Mouse (Mus musculus) intestine, embryonic 14.5 days (tissue): ENCODE data around the gene Man1a. TPM values are rescaled to one million over a fixed set of nuclear protein-coding genes. Genes with fewer than 3 reads are reported as not detected.

Experiments used
- ATAC-seq: fragments of 200-750 bp; cut with Nextera tagmentation; replicated peaks from 2 replicates; pipeline ENCODE4 v1.8.0; 2017; ENCODE audit warnings: low read depth, moderate number of reproducible peaks, moderate TSS enrichment, moderate library complexity; ENCODE audit not compliant: low FRiP score, low TSS enrichment
- DNase-seq: peaks from one replicate; pipeline ENCODE4 v3.0.0-alpha.2; 2018; ENCODE audit warnings: low spot score
- H3K27ac ChIP-seq: fragments of 300-500 bp; sonication (generic); 2 replicates; pipeline ENCODE4 v1.5.1; 2014; ENCODE audit warnings: low read depth, mild to moderate bottlenecking, control low read depth
- H3K27me3 ChIP-seq: fragments of 300-500 bp; sonication (generic); replicated peaks from 2 replicates; pipeline ENCODE4 v1.6.1; 2014; ENCODE audit warnings: low read length, control low read depth; ENCODE audit not compliant: control insufficient read depth, insufficient read depth
- H3K36me3 ChIP-seq: fragments of 300-500 bp; sonication (generic); 2 replicates; pipeline ENCODE4 v1.6.1; 2014; ENCODE audit warnings: low read length, control low read depth; ENCODE audit not compliant: control insufficient read depth, insufficient read depth
- H3K4me1 ChIP-seq: fragments of 300-500 bp; sonication (generic); replicated peaks from 2 replicates; pipeline ENCODE4 v1.6.1; 2014; ENCODE audit warnings: low read length, control low read depth, mixed read lengths; ENCODE audit not compliant: control insufficient read depth, insufficient read depth
- H3K4me2 ChIP-seq: fragments of 300-500 bp; sonication (generic); 2 replicates; pipeline ENCODE4 v1.6.1; 2014; ENCODE audit warnings: low read length
- H3K4me3 ChIP-seq: fragments of 300-500 bp; sonication (generic); 2 replicates; pipeline ENCODE4 v1.5.1; 2014; ENCODE audit warnings: low read depth, low read length, control low read depth, mixed read lengths
- H3K9ac ChIP-seq: fragments of 300-500 bp; sonication (generic); 2 replicates; pipeline ENCODE4 v1.6.1; 2014; ENCODE audit warnings: mild to moderate bottlenecking, low read length
- H3K9me3 ChIP-seq: fragments of 300-500 bp; sonication (generic); 2 replicates; pipeline ENCODE4 v1.6.1; 2016; ENCODE audit warnings: low read length, control low read depth; ENCODE audit not compliant: control insufficient read depth
- WGBS: fragments of 180-500 bp; shearing (Covaris S2); extraction: QIAGEN DNeasy Blood & Tissue Kit; methylation state at CpG from one replicate; pipeline ENCODE4 v1.1.7; 2014; 5-methylcytosine and 5-hydroxymethylcytosine counted together
- polyA plus RNA-seq: library from polyadenylated mRNA; unstranded; fragments of >200 nt; fragmentation: Nextera tagmentation; extraction: Ambion mirVana; gene quantifications from 2 replicates; pipeline ENCODE4 v1.2.1, GENCODE M21; 2014

The Man1a gene
- polyA plus RNA-seq, 1 experiment from 2014 or later = 12.6 TPM

DNA sequence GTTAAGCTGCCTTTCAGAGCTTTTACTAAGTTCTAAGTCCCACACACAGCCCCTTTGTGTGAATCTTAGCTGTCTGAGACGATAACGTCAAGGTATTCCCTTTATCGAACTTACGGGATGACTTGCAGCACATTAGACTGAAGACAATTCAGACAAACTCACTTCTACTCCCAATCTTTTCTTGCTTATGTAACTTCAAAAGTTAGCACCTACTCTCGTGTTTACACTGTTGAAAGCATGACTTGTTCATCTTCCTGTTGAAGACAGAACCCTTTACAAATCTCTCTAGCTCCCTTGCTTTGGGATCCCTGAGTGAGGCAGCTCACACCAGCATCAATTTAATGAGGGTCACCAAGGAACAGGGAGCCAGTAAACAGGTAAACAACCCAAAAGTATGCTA lies 5.9 kb downstream of the Man1a start:
- H3K4me2 ChIP-seq = no peak overlapping the region
- peaks cover 14% of the 10 kb centered on the region for H3K4me1 ChIP-seq
- no peak overlapping the region for H3K4me3 ChIP-seq
- no peaks in the 10 kb centered on the region; the same call in 1 of the 2 replicates for H3K36me3 ChIP-seq
- no peaks in the 10 kb centered on the region for H3K9me3 ChIP-seq
- WGBS = 82% methylated on average over 5 of the region's 5 CpGs
- no peak for ATAC-seq
- no peak for DNase-seq
- H3K9ac ChIP-seq = no peak overlapping the region
- H3K27me3 ChIP-seq = no peaks in the 10 kb centered on the region
- no peak overlapping the region for H3K27ac ChIP-seq

DNA sequence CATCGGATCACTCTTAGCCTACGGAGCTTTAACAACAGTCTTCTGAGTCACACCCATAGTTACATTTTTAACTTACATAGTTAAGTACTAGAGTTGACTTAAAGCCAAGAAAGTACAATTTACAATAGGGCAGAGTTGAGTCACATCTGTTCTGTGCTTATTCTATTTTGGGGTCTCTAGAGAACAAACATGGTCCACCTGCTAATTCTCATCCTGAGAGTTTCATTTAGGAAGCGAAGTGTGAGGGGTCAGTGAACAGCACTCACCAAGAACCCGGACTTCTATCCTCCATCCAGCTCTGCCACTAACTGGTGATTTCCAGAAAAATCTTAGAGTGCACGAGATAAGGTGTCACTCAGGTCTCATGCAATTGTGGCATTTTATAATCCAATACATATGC lies 7.0 kb downstream of the Man1a start:
- Histone ChIP-seq H3K4me1 (peaks cover 14% of the 10 kb centered on the region), H3K27ac (no peak overlapping the region), H3K4me2 (no peak overlapping the region), H3K4me3 (no peak overlapping the region), H3K9me3 (no peaks in the 10 kb centered on the region), H3K36me3 (no peaks in the 10 kb centered on the region; the same call in 1 of the 2 replicates), H3K9ac (no peak overlapping the region), H3K27me3 (no peaks in the 10 kb centered on the region)
- DNase-seq = no peak
- 90% methylated on average over 5 of the region's 5 CpGs for WGBS
- no peak for ATAC-seq

DNA sequence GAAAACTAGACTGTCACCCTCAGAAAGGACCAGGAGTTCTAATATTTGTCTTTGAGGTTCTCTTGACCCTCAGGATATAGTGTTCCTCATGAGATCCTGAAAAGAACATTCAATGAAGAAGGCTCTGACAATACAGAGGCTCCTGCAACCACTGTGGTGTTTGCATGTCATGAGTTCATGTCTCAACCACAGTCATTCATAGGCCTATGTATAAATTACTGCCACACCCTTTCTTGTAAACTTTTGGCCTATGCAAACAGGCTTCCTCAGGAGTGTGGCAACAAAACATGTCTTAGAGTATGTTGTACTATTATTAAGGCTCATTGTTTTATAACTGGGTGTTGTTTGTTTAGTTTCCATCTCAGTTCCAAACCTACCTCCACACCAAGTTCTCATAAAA lies 9.7 kb downstream of the Man1a start:
- no peak overlapping the region for H3K9ac ChIP-seq
- H3K36me3 ChIP-seq = no peaks in the 10 kb centered on the region; the same call in 1 of the 2 replicates
- DNase-seq (no peak), ATAC-seq (no peak)
- no peak overlapping the region for H3K4me2 ChIP-seq
- H3K4me3 ChIP-seq = no peak overlapping the region
- H3K4me1 ChIP-seq = peaks cover 4% of the 10 kb centered on the region; the same call in 1 of the 2 replicates
- no peak overlapping the region for H3K27ac ChIP-seq
- no peaks in the 10 kb centered on the region for H3K9me3 ChIP-seq
- no peaks in the 10 kb centered on the region for H3K27me3 ChIP-seq

DNA sequence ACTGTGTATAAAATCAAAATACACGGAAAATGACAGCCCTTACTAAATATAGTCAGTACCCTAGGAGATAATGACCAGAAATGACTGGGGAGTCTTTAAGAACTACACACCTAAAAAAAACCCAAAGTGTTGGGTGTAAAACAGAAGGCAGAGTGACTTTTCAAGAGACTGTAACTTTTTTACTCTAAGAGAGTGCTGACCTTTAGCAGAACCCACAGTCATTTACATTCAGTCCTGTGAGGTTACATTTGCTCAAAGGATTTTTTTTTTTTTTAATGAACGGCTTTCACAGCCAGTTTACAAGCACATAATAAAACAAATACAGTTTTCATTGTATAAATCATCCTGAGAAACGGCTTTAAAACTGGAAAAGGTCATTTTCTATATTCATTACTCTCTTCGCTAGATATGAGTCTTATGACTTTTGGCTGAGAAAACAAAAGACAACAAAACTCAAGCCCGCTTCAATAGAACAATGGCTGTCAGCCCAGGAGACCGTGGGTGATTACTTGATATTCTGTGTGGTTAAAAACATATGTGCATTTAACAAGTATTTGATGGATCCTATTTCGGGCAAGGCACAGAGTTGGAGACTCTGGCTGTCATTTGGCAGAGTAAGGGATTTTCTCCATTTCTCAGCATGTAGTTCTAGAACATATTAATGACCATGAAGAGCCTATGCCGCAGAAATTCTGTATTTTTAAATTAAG lies 12.7 kb downstream of the Man1a start:
- 70% methylated on average over 8 of the region's 8 CpGs for WGBS
- Histone ChIP-seq H3K27me3 (no peaks in the 10 kb centered on the region), H3K9ac (no peak overlapping the region), H3K4me1 (no peaks in the 10 kb centered on the region), H3K36me3 (no peaks in the 10 kb centered on the region; the same call in 1 of the 2 replicates), H3K4me2 (no peak overlapping the region), H3K27ac (no peak overlapping the region), H3K4me3 (no peak overlapping the region), H3K9me3 (no peaks in the 10 kb centered on the region)
- ATAC-seq (no peak), DNase-seq (no peak)

DNA sequence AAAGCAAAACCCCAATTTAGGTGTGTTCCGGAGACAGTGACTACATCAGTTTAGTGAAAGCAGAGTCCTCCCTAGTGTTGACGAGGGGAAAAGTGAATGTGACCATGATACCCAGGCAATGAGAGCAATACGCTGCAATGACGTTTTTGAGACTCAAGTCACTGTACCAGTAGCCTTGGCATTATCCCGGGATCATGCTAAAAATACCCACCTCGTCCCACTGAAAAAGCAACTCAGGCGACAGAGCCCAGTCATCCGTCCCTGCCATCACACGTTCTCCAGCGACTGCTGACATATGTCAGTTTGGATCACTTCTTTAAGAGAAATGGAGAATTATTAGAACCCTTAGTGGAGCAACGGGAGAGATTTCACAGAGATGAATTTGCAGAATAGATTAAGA lies 13.6 kb downstream of the Man1a start:
- Histone ChIP-seq H3K36me3 (no peaks in the 10 kb centered on the region; the same call in 1 of the 2 replicates), H3K4me3 (no peak overlapping the region), H3K27ac (no peak overlapping the region), H3K4me1 (no peaks in the 10 kb centered on the region), H3K27me3 (no peaks in the 10 kb centered on the region), H3K9me3 (no peaks in the 10 kb centered on the region), H3K4me2 (no peak overlapping the region), H3K9ac (no peak overlapping the region)
- WGBS = 90% methylated on average over 11 of the region's 11 CpGs
- DNase-seq (no peak), ATAC-seq (no peak)

DNA sequence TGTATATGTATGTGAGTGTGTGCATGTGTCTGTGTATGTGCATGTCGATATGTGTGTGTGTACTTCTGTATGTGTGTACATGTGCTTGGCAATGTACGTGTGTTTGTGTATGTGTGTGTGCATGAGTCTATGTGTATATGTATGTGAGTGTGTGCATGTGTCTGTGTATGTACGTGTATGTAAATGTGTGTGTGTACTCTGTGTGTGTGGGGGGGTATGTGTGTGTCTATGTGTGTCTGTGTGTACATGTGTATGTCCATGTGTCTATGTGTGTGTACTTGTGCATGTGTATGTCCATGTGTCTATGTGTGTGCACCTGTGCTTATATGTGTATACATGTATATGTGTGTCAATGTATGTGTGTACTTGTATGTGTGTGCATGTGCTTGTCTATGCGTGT lies 15.2 kb downstream of the Man1a start:
- DNase-seq = no peak
- no peaks in the 10 kb centered on the region for H3K36me3 ChIP-seq
- H3K4me2 ChIP-seq = no peak overlapping the region
- H3K27me3 ChIP-seq = no peaks in the 10 kb centered on the region
- H3K27ac ChIP-seq = no peak overlapping the region
- H3K9ac ChIP-seq = no peak overlapping the region
- ATAC-seq = no peak
- no peak overlapping the region for H3K4me3 ChIP-seq
- WGBS = 95% methylated on average over 4 of the region's 4 CpGs
- H3K4me1 ChIP-seq = no peaks in the 10 kb centered on the region
- no peaks in the 10 kb centered on the region for H3K9me3 ChIP-seq

DNA sequence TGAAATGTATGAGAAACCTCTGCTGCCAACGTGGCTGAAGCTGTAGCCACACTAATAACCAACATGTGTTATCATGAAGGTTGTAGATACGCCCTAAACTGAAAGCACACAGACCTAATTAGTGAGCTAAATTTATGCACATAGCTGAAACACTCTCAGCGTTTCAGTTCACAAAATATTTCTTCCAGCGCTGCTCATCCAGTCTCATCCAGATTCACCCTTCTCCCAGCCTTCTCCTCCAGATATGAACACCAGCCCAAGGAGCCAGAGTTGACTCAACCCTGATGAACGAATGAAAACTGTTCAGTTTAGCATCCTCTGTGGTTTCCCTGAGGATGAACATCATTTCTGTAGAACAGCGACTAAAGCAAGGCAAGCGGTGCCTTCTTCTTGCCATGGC lies 15.8 kb downstream of the Man1a start:
- Histone ChIP-seq H3K9me3 (no peaks in the 10 kb centered on the region), H3K9ac (no peak overlapping the region), H3K27me3 (no peaks in the 10 kb centered on the region), H3K4me1 (no peaks in the 10 kb centered on the region), H3K27ac (no peak overlapping the region), H3K4me3 (no peak overlapping the region), H3K36me3 (no peaks in the 10 kb centered on the region), H3K4me2 (no peak overlapping the region)
- 72% methylated on average over 7 of the region's 7 CpGs for WGBS
- ATAC-seq = no peak
- no peak for DNase-seq

DNA sequence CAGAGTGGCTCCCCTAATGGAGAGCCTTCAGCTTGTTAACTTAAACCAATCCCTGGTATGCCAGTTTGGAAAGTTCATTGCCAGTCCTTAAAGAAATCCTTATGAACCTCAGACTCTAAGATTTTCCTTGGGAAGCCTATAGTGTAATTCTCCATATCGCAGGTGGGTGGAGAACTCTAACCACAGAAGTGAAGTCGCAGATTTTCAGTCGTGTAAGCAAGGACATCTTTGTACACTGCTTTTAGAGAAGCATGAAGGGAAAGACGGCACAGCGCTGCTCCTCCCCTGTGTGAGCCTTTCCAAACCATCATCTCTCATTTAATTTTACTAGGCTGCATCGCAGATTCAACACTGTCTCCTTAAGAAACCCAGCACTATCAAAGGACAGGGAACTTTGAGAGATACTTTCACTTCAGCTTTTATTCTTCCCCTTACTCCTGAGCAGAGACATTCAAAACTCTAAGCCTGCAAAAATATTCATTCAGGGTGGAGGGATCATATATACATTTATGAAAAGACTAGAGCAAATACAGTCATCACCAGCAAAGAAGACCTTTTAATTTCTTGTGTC lies 16.6 kb downstream of the Man1a start:
- Histone ChIP-seq H3K27ac (no peak overlapping the region), H3K4me2 (no peak overlapping the region), H3K9me3 (no peaks in the 10 kb centered on the region), H3K4me1 (no peaks in the 10 kb centered on the region), H3K4me3 (no peak overlapping the region), H3K9ac (no peak overlapping the region), H3K36me3 (no peaks in the 10 kb centered on the region), H3K27me3 (no peaks in the 10 kb centered on the region)
- DNase-seq = no peak
- WGBS = 41% methylated on average over 6 of the region's 6 CpGs
- no peak for ATAC-seq

DNA sequence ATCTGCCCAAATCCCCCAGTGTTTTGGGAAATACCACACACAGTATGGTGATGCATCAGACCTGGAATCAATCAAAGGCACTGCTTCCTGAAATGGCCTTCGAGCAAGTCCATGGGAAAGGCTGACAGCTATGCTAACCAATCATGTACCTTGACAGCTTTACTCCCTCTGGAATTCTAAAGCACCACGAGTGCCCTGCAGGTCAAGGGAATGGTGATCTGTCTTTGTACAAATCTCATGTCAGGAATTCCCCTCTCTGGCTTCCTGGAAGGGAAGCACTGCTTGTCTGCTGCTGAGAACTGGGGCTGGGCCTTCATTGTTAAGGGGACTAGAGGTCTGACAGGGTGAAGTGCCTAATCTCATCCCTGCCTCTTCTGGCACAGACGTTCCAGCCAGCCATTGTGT lies 17.3 kb downstream of the Man1a start:
- Histone ChIP-seq H3K27ac (no peak overlapping the region), H3K36me3 (no peaks in the 10 kb centered on the region), H3K27me3 (no peaks in the 10 kb centered on the region), H3K4me2 (no peak overlapping the region), H3K9ac (no peak overlapping the region), H3K4me1 (no peaks in the 10 kb centered on the region), H3K9me3 (no peaks in the 10 kb centered on the region), H3K4me3 (no peak overlapping the region)
- DNase-seq (no peak), ATAC-seq (no peak)
- WGBS = 5% methylated on average over 3 of the region's 3 CpGs
